Mouse (Mus musculus) kidney, postnatal 0 days (tissue): ENCODE data around the gene Amz2. TPM values are rescaled to one million over a fixed set of nuclear protein-coding genes. Genes with fewer than 3 reads are reported as not detected.
A peak's percentile ranks its signal among the peaks of the same experiment; 100 is the strongest.

Experiments
- ATAC-seq: fragments of 200-750 bp; cut with Nextera tagmentation; replicated peaks from 2 replicates; pipeline ENCODE4 v1.8.0; 2017; ENCODE audit warnings: low read depth, moderate number of reproducible peaks, moderate TSS enrichment, moderate library complexity; ENCODE audit not compliant: low FRiP score
- DNase-seq: peaks from one replicate; pipeline ENCODE4 v3.0.0-alpha.2; 2016; ENCODE audit warnings: low spot score
- H3K27ac ChIP-seq: fragments of 300-500 bp; sonication (generic); 2 replicates; pipeline ENCODE4 v1.5.1; 2014; ENCODE audit warnings: mild to moderate bottlenecking
- H3K27me3 ChIP-seq: fragments of 300-500 bp; sonication (generic); 2 replicates; pipeline ENCODE4 v1.6.1; 2014; ENCODE audit warnings: low read length, mixed read lengths; ENCODE audit not compliant: insufficient read depth
- H3K36me3 ChIP-seq: fragments of 300-500 bp; sonication (generic); 2 replicates; pipeline ENCODE4 v1.6.1; 2014; ENCODE audit warnings: low read length, mixed read lengths; ENCODE audit not compliant: insufficient read depth
- H3K4me1 ChIP-seq: fragments of 300-500 bp; sonication (generic); replicated peaks from 2 replicates; pipeline ENCODE4 v1.6.1; 2014; ENCODE audit warnings: antibody characterized with exemption, low read length, mixed read lengths; ENCODE audit not compliant: insufficient read depth
- H3K4me2 ChIP-seq: fragments of 300-500 bp; sonication (generic); 2 replicates; pipeline ENCODE4 v1.6.1; 2014; ENCODE audit warnings: mild to moderate bottlenecking, low read length, moderate library complexity, mixed read lengths
- H3K4me3 ChIP-seq: fragments of 300-500 bp; sonication (generic); replicated peaks from 2 replicates; pipeline ENCODE4 v1.5.1; 2014; ENCODE audit warnings: low read depth, low read length
- H3K9ac ChIP-seq: fragments of 300-500 bp; sonication (generic); 2 replicates; pipeline ENCODE4 v1.6.1; 2014; ENCODE audit warnings: low read depth, low read length
- H3K9me3 ChIP-seq: fragments of 300-500 bp; sonication (generic); replicated peaks from 2 replicates; pipeline ENCODE4 v1.6.1; 2016; ENCODE audit warnings: low read length, inconsistent platforms, mixed read lengths
- CTCF ChIP-seq: IDR thresholded peaks from 2 replicates; pipeline ENCODE4 v1.5.1; 2016; ENCODE audit warnings: antibody characterized with exemption, low read depth, mild to moderate bottlenecking, moderate library complexity
- WGBS: fragments of 180-500 bp; shearing (Covaris S2); extraction: QIAGEN DNeasy Blood & Tissue Kit; methylation state at CpG from one replicate; pipeline ENCODE4 v1.1.7; 2014; 5-methylcytosine and 5-hydroxymethylcytosine counted together
- polyA plus RNA-seq: library from polyadenylated mRNA; unstranded; fragments of >200 nt; fragmentation: Nextera tagmentation; extraction: Ambion mirVana; gene quantifications from 2 replicates; pipeline ENCODE4 v1.2.1, GENCODE M21; 2015

Amz2 gene
- polyA plus RNA-seq, 1 experiment from 2014 or later, result 30.4 TPM

DNA sequence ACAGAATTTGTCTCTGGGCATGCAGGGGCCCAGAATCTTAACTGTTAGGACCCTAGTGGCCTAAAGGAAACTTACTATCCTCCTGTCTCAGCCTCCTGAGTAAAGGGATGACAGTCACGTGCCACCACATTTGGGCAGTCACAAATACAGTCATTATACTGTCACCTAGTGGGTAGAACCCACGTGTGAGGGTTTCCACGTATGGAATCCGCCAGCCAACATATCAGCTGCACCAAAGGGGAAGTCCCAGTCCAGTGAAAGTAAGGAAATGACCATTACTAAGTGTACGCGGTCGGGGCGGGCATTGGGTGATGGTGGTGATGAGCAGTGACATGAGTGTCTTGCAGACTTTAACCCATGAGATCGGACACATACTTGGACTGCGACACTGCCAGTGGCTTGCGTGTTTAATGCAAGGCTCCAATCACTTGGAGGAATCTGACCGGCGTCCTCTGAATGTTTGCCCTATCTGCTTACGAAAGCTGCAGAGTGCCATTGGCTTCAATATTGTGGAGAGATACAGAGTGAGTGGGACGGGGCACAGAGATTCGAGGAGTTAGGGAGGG is 8.6 kb downstream of the Amz2 start:
- Histone ChIP-seq H3K9me3 (no peaks in the 10 kb centered on the region), H3K4me3 (no peak overlapping the region), H3K27me3 (no peaks in the 10 kb centered on the region), H3K36me3 (peaks cover 26% of the 10 kb centered on the region), H3K27ac (no peak overlapping the region), H3K4me1 (no peaks in the 10 kb centered on the region), H3K4me2 (no peak overlapping the region), H3K9ac (no peak overlapping the region)
- no peak for TF ChIP-seq CTCF
- ATAC-seq (no peak), DNase-seq (no peak)
- 91% methylated on average over 16 of the region's 16 CpGs for WGBS

DNA sequence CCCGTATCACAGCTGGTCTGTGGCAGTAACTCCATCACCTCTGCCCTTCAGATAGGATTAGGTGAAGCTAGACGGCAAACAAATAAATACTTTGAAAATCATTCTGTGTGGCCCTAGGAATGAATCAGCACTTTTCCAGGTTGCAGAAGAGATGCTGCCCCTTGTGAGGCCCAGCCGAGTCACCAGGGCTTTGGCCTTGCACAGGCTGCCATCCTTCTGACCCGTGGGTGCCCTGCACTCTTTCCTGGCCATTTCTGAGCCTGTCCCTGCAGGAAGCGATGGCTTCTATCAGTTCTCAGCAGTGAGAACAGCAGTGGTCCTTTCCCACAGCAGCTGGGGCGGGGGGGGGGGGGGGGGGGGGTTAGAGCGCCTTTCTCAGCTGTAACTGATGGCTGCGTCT is 11.1 kb downstream of the Amz2 start:
- Histone ChIP-seq H3K9ac (no peak overlapping the region), H3K27ac (no peak overlapping the region), H3K27me3 (no peaks in the 10 kb centered on the region), H3K36me3 (peaks cover 15% of the 10 kb centered on the region; the same call in 1 of the 2 replicates), H3K9me3 (no peaks in the 10 kb centered on the region), H3K4me3 (no peak overlapping the region), H3K4me2 (no peak overlapping the region), H3K4me1 (0 out of 2 replicates have a peak, but pooled peaks cover 3% of the 10 kb centered on the region)
- TF ChIP-seq CTCF, result no peak
- ATAC-seq (no peak), DNase-seq (no peak)
- WGBS, result 77% methylated on average over 8 of the region's 8 CpGs

DNA sequence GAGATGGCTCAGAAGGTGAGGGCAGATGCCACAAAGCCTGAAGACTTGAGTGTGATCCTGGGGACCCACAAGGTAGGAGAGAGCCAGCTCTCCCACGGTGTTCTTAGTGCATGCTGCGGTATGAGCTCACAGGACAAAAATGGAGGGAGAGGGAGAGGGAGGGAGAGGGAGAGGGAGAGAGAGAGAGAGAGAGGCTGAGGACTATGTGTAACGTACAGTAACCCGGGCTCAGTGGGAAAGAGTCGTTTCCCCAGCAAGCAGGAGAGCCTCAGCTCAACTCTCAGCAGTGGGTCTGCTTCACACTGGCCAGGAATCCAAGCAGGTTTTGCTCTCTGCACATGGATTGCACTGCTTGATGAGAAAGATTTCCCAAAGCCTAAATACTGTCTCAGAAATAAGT is 13.5 kb downstream of the Amz2 start:
- peak; percentile 31 for DNase-seq
- Histone ChIP-seq H3K4me1 (0 out of 2 replicates have a peak, but pooled peaks cover 3% of the 10 kb centered on the region), H3K4me3 (peak overlapping the region; percentile 51; the same call in 1 of the 2 replicates)

DNA sequence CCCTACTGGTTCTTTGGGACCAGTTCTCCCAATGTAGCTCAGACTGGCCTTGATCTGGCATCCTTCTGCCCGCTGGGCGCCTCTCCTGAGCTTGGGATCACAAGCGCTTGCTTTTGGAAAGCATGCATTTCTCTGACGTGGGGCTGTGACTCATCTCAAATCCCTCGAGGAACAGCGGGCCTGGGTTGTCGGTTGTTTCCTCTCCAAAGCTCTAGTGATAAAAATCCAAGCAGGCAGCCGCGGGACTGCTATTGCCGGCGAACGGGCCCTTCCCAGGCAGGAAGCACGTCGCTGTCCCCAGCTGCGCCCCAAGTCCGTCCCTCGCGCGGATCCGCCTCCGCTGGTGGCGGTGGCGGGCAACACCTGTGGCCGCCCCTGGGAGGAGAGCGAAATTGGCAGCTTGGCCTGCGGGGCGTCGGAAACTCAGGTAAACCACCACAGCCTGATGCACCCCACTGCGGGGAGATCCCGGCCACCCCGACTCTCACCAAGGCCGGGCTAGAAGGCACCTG is 14.1 kb downstream of the Amz2 start:
- Histone ChIP-seq H3K4me1 (0 out of 2 replicates have a peak, but pooled peaks cover 3% of the 10 kb centered on the region), H3K27ac (peak overlapping the region; percentile 13; the same call in 1 of the 2 replicates), H3K36me3 (peaks cover 5% of the 10 kb centered on the region; the same call in 1 of the 2 replicates), H3K9me3 (no peaks in the 10 kb centered on the region), H3K4me3 (peak overlapping the region; percentile 51), H3K4me2 (peak overlapping the region; percentile 86), H3K9ac (peak overlapping the region; percentile 59), H3K27me3 (no peaks in the 10 kb centered on the region)
- 1% methylated on average over 32 of the region's 32 CpGs for WGBS
- peak; percentile 91 for DNase-seq
- ATAC-seq, result peak; percentile 71
- peak; percentile 20; the same call in 1 of the 2 replicates for TF ChIP-seq CTCF

More for the DNA sequence above, 13.5 kb downstream of the Amz2 start:
- Histone ChIP-seq H3K4me2 (peak overlapping the region; percentile 86), H3K36me3 (peaks cover 12% of the 10 kb centered on the region; the same call in 1 of the 2 replicates), H3K27ac (peak overlapping the region; percentile 13; the same call in 1 of the 2 replicates), H3K27me3 (no peaks in the 10 kb centered on the region), H3K9ac (0 out of 2 replicates have a peak overlapping the region, but pooled peaks have one; percentile 59), H3K9me3 (no peaks in the 10 kb centered on the region)
- WGBS, result 20% methylated on average over 5 of the region's 5 CpGs
- ATAC-seq, result 0 out of 2 replicates have a peak, but pooled peaks have one; percentile 12
- no peak for TF ChIP-seq CTCF

DNA sequence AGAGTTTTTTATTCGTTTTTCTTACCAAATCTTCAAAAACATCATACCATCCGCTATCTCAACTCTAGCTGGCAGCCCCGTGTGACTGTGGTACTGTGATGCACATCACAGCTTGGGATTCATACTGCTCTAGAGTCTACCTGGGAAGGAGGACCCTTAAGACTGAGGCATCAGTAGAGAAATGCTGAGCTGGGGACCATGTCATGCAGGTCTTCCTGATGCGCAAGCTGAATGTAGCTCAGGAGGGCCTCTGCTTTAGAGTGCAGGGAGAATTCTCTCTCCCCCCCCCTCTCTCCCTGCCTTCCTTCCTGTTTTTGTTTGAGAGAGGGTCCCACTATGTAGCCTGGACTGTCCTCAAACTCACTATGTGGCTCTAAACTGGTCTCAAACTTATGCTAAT is 14.9 kb downstream of the Amz2 start:
- no peaks in the 10 kb centered on the region for H3K9me3 ChIP-seq
- no peaks in the 10 kb centered on the region for H3K27me3 ChIP-seq
- no peak overlapping the region for H3K27ac ChIP-seq
- ATAC-seq, result no peak
- DNase-seq, result no peak
- peak overlapping the region; percentile 86 for H3K4me2 ChIP-seq
- H3K36me3 ChIP-seq, result no peaks in the 10 kb centered on the region
- TF ChIP-seq CTCF, result no peak
- WGBS, result 67% methylated on average over 4 of the region's 4 CpGs
- peak overlapping the region; percentile 51; the same call in 1 of the 2 replicates for H3K4me3 ChIP-seq
- H3K4me1 ChIP-seq, result 0 out of 2 replicates have a peak, but pooled peaks cover 3% of the 10 kb centered on the region
- H3K9ac ChIP-seq, result no peak overlapping the region

DNA sequence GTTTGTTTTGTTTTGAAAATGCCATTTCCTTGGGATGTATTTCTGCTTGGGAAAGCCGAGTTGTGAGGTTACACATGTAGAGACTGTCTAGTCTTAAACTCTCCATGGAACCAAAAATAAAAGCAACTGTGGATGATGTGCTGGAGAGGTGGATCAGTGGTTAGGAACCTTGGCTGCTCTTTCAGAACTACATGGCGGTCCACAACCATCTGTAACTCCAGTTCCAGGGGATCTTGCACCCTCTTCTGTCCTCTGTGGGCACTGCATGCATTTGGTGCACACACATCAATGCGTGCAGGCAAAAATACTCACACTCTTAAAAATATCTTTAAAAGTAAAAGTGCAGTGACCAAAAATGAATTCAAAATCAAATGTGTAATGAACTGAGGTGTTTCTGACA is 15.4 kb downstream of the Amz2 start:
- 67% methylated on average over 3 of the region's 3 CpGs for WGBS
- Histone ChIP-seq H3K9ac (no peak overlapping the region), H3K27me3 (no peaks in the 10 kb centered on the region), H3K36me3 (no peaks in the 10 kb centered on the region), H3K27ac (no peak overlapping the region), H3K4me2 (no peak overlapping the region), H3K4me3 (no peak overlapping the region), H3K9me3 (no peaks in the 10 kb centered on the region), H3K4me1 (0 out of 2 replicates have a peak, but pooled peaks cover 3% of the 10 kb centered on the region)
- TF ChIP-seq CTCF, result peak; percentile 80
- no peak for ATAC-seq
- peak; percentile 52 for DNase-seq
